Mouse (Mus musculus) lung, embryonic 14.5 days (tissue): ENCODE results near the gene Mthfd1l. TPM values are rescaled to one million over a fixed set of nuclear protein-coding genes. Genes with fewer than 3 reads are reported as not detected.

Source experiments
- ATAC-seq: fragments of 200-750 bp; cut with Nextera tagmentation; 2 replicates; pipeline ENCODE4 v1.8.0; 2017; ENCODE audit warnings: mild to moderate bottlenecking, moderate TSS enrichment, moderate library complexity; ENCODE audit not compliant: insufficient read depth
- DNase-seq: peaks from one replicate; pipeline ENCODE4 v3.0.0-alpha.2; 2015
- H3K27ac ChIP-seq: fragments of 300-500 bp; sonication (generic); 2 replicates; pipeline ENCODE4 v1.5.1; 2014; ENCODE audit warnings: low read depth, mild to moderate bottlenecking, moderate library complexity
- H3K27me3 ChIP-seq: fragments of 300-500 bp; sonication (generic); 2 replicates; pipeline ENCODE4 v1.6.1; 2014; ENCODE audit warnings: low read length, control low read depth; ENCODE audit not compliant: insufficient read depth
- H3K36me3 ChIP-seq: fragments of 300-500 bp; sonication (generic); 2 replicates; pipeline ENCODE4 v1.6.1; 2014; ENCODE audit warnings: control low read depth; ENCODE audit not compliant: insufficient read depth
- H3K4me1 ChIP-seq: fragments of 300-500 bp; sonication (generic); 2 replicates; pipeline ENCODE4 v1.6.1; 2014; ENCODE audit warnings: antibody characterized with exemption, control low read depth; ENCODE audit not compliant: insufficient read depth
- H3K4me2 ChIP-seq: fragments of 300-500 bp; sonication (generic); 2 replicates; pipeline ENCODE4 v1.6.1; 2014; ENCODE audit warnings: mild to moderate bottlenecking
- H3K4me3 ChIP-seq: fragments of 300-500 bp; sonication (generic); 2 replicates; pipeline ENCODE4 v1.5.1; 2014; ENCODE audit warnings: low read depth, low read length
- H3K9ac ChIP-seq: fragments of 300-500 bp; sonication (generic); 2 replicates; pipeline ENCODE4 v1.6.1; 2014
- H3K9me3 ChIP-seq: fragments of 300-500 bp; sonication (generic); 2 replicates; pipeline ENCODE4 v1.6.1; 2016; ENCODE audit warnings: low read depth, low read length, control low read depth
- CTCF ChIP-seq: IDR thresholded peaks from 2 replicates; pipeline ENCODE4 v1.5.1; 2016; ENCODE audit warnings: antibody characterized with exemption, low read depth
- WGBS: fragments of 180-500 bp; shearing (Covaris S2); extraction: QIAGEN DNeasy Blood & Tissue Kit; methylation state at CpG from one replicate; pipeline ENCODE4 v1.1.7; 2014; 5-methylcytosine and 5-hydroxymethylcytosine counted together
- polyA plus RNA-seq: library from polyadenylated mRNA; unstranded; fragments of >200 nt; fragmentation: Nextera tagmentation; extraction: Ambion mirVana; gene quantifications from 2 replicates; pipeline ENCODE4 v1.2.1, GENCODE M21; 2014

Gene Mthfd1l
- polyA plus RNA-seq, 1 experiment from 2014 or later = 21.7 TPM

GRCm38 (mm10) chr10:4079643-4080244 lies 106.8 kb downstream of the Mthfd1l start:
- peak; percentile 89 for DNase-seq
- TF ChIP-seq CTCF = no peak
- H3K27ac ChIP-seq = peak overlapping the region; percentile 90
- no peaks in the 10 kb centered on the region for H3K9me3 ChIP-seq
- peak overlapping the region; percentile 43 for H3K4me2 ChIP-seq
- ATAC-seq = peak; percentile 65
- WGBS = 24% methylated on average over 15 of the region's 15 CpGs
- peaks cover 18% of the 10 kb centered on the region for H3K4me1 ChIP-seq
- no peak overlapping the region for H3K9ac ChIP-seq
- no peaks in the 10 kb centered on the region for H3K27me3 ChIP-seq
- H3K36me3 ChIP-seq = no peaks in the 10 kb centered on the region
- H3K4me3 ChIP-seq = no peak overlapping the region

- no peak for ATAC-seq
- no peak overlapping the region for H3K9ac ChIP-seq
- no peak for DNase-seq
- 0 out of 2 replicates have a peak, but pooled peaks cover 3% of the 10 kb centered on the region for H3K36me3 ChIP-seq
- WGBS = 82% methylated on average over 9 of the region's 9 CpGs
- no peaks in the 10 kb centered on the region for H3K27me3 ChIP-seq
- H3K27ac ChIP-seq = no peak overlapping the region
- no peaks in the 10 kb centered on the region for H3K9me3 ChIP-seq
- H3K4me3 ChIP-seq = no peak overlapping the region
- H3K4me2 ChIP-seq = no peak overlapping the region
- H3K4me1 ChIP-seq = peaks cover 13% of the 10 kb centered on the region
- TF ChIP-seq CTCF = no peak
These were observed 110.7 kb downstream of the Mthfd1l start for GRCm38 (mm10) chr10:4083609-4084008.

GRCm38 (mm10) chr10:4084907-4085306 lies 112.0 kb downstream of the Mthfd1l start:
- ATAC-seq (no peak), DNase-seq (no peak)
- H3K4me3 ChIP-seq = no peak overlapping the region
- H3K9ac ChIP-seq = no peak overlapping the region
- no peak overlapping the region for H3K4me2 ChIP-seq
- H3K4me1 ChIP-seq = peaks cover 1% of the 10 kb centered on the region; the same call in 1 of the 2 replicates
- no peak overlapping the region for H3K27ac ChIP-seq
- H3K36me3 ChIP-seq = 0 out of 2 replicates have a peak, but pooled peaks cover 3% of the 10 kb centered on the region
- TF ChIP-seq CTCF = no peak
- no peaks in the 10 kb centered on the region for H3K27me3 ChIP-seq
- WGBS = 77% methylated on average over 4 of the region's 4 CpGs
- no peaks in the 10 kb centered on the region for H3K9me3 ChIP-seq

- H3K36me3 ChIP-seq = 0 out of 2 replicates have a peak, but pooled peaks cover 3% of the 10 kb centered on the region
- H3K4me2 ChIP-seq = no peak overlapping the region
- no peaks in the 10 kb centered on the region for H3K27me3 ChIP-seq
- ATAC-seq (no peak), DNase-seq (no peak)
- H3K9me3 ChIP-seq = no peaks in the 10 kb centered on the region
- no peak for TF ChIP-seq CTCF
- H3K4me3 ChIP-seq = no peak overlapping the region
- H3K9ac ChIP-seq = no peak overlapping the region
- no peaks in the 10 kb centered on the region for H3K4me1 ChIP-seq
- WGBS = 56% methylated on average over 7 of the region's 7 CpGs
- no peak overlapping the region for H3K27ac ChIP-seq
These were observed 112.6 kb downstream of the Mthfd1l start for GRCm38 (mm10) chr10:4085363-4086141.

- TF ChIP-seq CTCF = no peak
- no peaks in the 10 kb centered on the region for H3K27me3 ChIP-seq
- no peak overlapping the region for H3K4me2 ChIP-seq
- H3K27ac ChIP-seq = no peak overlapping the region
- WGBS = 85% methylated on average over 3 of the region's 3 CpGs
- no peak overlapping the region for H3K9ac ChIP-seq
- no peak overlapping the region for H3K4me3 ChIP-seq
- H3K4me1 ChIP-seq = no peaks in the 10 kb centered on the region
- 0 out of 2 replicates have a peak, but pooled peaks cover 3% of the 10 kb centered on the region for H3K36me3 ChIP-seq
- DNase-seq (no peak), ATAC-seq (no peak)
- H3K9me3 ChIP-seq = no peaks in the 10 kb centered on the region
These were observed 114.6 kb downstream of the Mthfd1l start for GRCm38 (mm10) chr10:4087563-4087962.

- H3K27me3 ChIP-seq = no peaks in the 10 kb centered on the region
- DNase-seq (peak; percentile 75), ATAC-seq (no peak)
- no peak overlapping the region for H3K4me3 ChIP-seq
- H3K36me3 ChIP-seq = peaks cover 11% of the 10 kb centered on the region; the same call in 1 of the 2 replicates
- no peaks in the 10 kb centered on the region for H3K9me3 ChIP-seq
- no peak overlapping the region for H3K9ac ChIP-seq
- peak; percentile 83 for TF ChIP-seq CTCF
- no peaks in the 10 kb centered on the region for H3K4me1 ChIP-seq
- 71% methylated on average over 7 of the region's 7 CpGs for WGBS
- H3K4me2 ChIP-seq = no peak overlapping the region
- H3K27ac ChIP-seq = no peak overlapping the region
These were observed 116.0 kb downstream of the Mthfd1l start for GRCm38 (mm10) chr10:4088744-4089414.

GRCm38 (mm10) chr10:4089885-4090284 lies 117.0 kb downstream of the Mthfd1l start:
- ATAC-seq (no peak), DNase-seq (no peak)
- H3K9me3 ChIP-seq = no peaks in the 10 kb centered on the region
- H3K27me3 ChIP-seq = no peaks in the 10 kb centered on the region
- TF ChIP-seq CTCF = no peak
- H3K4me3 ChIP-seq = no peak overlapping the region
- H3K27ac ChIP-seq = no peak overlapping the region
- peaks cover 11% of the 10 kb centered on the region; the same call in 1 of the 2 replicates for H3K36me3 ChIP-seq
- H3K9ac ChIP-seq = no peak overlapping the region
- H3K4me1 ChIP-seq = no peaks in the 10 kb centered on the region
- 87% methylated on average over 15 of the region's 15 CpGs for WGBS
- H3K4me2 ChIP-seq = no peak overlapping the region
